Mouse (Mus musculus) thymus, adult 2 months (tissue): ENCODE measurements around the gene Gm20388.

Source experiments
- CTCF ChIP-seq: fragments of 200-500 bp; IDR thresholded peaks from 2 replicates; pipeline ENCODE4 v1.5.1; 2012; ENCODE audit warnings: mild to moderate bottlenecking, control low read depth, low read length, moderate library complexity, borderline replicate concordance; ENCODE audit not compliant: control insufficient read depth, poor library complexity, insufficient read depth; ENCODE audit errors: extremely low read depth
- POLR2A ChIP-seq: fragments of 200-500 bp; IDR thresholded peaks from 2 replicates; pipeline ENCODE4 v1.6.1; 2012; ENCODE audit warnings: mild to moderate bottlenecking, low read length, control low read depth, moderate library complexity; ENCODE audit not compliant: control insufficient read depth, poor library complexity, insufficient read depth; ENCODE audit errors: extremely low read depth

GRCm38 (mm10) chr8:120120951-120121350, 210.3 kb downstream of the Gm20388 start:
- TF ChIP-seq POLR2A (no peak), CTCF (no peak)
